Mouse (Mus musculus) midbrain, embryonic 13.5 days (tissue): ENCODE data around the gene Ccdc69. TPM values are rescaled to one million over a fixed set of nuclear protein-coding genes. Genes with fewer than 3 reads are reported as not detected.

Experiments used
- ATAC-seq: fragments of 200-750 bp; cut with Nextera tagmentation; 2 replicates; pipeline ENCODE4 v1.8.0; 2017; ENCODE audit warnings: mild to moderate bottlenecking, moderate TSS enrichment, moderate library complexity
- H3K27ac ChIP-seq: fragments of 300-500 bp; sonication (generic); 2 replicates; pipeline ENCODE4 v1.5.1; 2015; ENCODE audit warnings: inconsistent platforms, mild to moderate bottlenecking, moderate library complexity
- H3K27me3 ChIP-seq: fragments of 300-500 bp; sonication (generic); 2 replicates; pipeline ENCODE4 v1.6.1; 2015; ENCODE audit warnings: mild to moderate bottlenecking, inconsistent platforms
- H3K36me3 ChIP-seq: fragments of 300-500 bp; sonication (generic); 2 replicates; pipeline ENCODE4 v1.6.1; 2015; ENCODE audit warnings: mild to moderate bottlenecking, inconsistent platforms
- H3K4me1 ChIP-seq: fragments of 300-500 bp; sonication (generic); replicated peaks from 2 replicates; pipeline ENCODE4 v1.6.1; 2015; ENCODE audit warnings: inconsistent platforms
- H3K4me2 ChIP-seq: fragments of 300-500 bp; sonication (generic); replicated peaks from 2 replicates; pipeline ENCODE4 v1.6.1; 2015; ENCODE audit warnings: moderate library complexity, mild to moderate bottlenecking, inconsistent platforms
- H3K4me3 ChIP-seq: fragments of 300-500 bp; sonication (generic); replicated peaks from 2 replicates; pipeline ENCODE4 v1.5.1; 2015; ENCODE audit warnings: mild to moderate bottlenecking, inconsistent platforms
- H3K9ac ChIP-seq: fragments of 300-500 bp; sonication (generic); replicated peaks from 2 replicates; pipeline ENCODE4 v1.6.1; 2015; ENCODE audit warnings: mild to moderate bottlenecking, inconsistent platforms
- H3K9me3 ChIP-seq: fragments of 300-500 bp; sonication (generic); 2 replicates; pipeline ENCODE4 v1.6.1; 2016; ENCODE audit warnings: mild to moderate bottlenecking, inconsistent platforms
- WGBS: fragments of 180-500 bp; shearing (Covaris S2); methylation state at CpG from one replicate; pipeline ENCODE4 v1.1.7; 2015; 5-methylcytosine and 5-hydroxymethylcytosine counted together
- polyA plus RNA-seq: library from polyadenylated mRNA; unstranded; fragments of >200 nt; fragmentation: Nextera tagmentation; extraction: Ambion mirVana; gene quantifications from 2 replicates; pipeline ENCODE4 v1.2.1, GENCODE M21; 2015

Ccdc69 gene
- polyA plus RNA-seq, 1 experiment from 2014 or later: not detected

- Histone ChIP-seq H3K9me3 (no peaks in the 10 kb centered on the region), H3K9ac (0 out of 2 replicates have a peak overlapping the region, but pooled peaks have one; percentile 40), H3K27me3 (peaks cover 23% of the 10 kb centered on the region; the same call in 1 of the 2 replicates), H3K4me2 (peak overlapping the region; percentile 93), H3K27ac (no peak overlapping the region), H3K4me3 (peak overlapping the region; percentile 52), H3K36me3 (no peaks in the 10 kb centered on the region), H3K4me1 (peaks cover 19% of the 10 kb centered on the region)
- ATAC-seq: no peak
- WGBS: 0% methylated on average over 1 of the region's 4 CpGs
Measured at GRCm38 (mm10) chr11:55031991-55032280, 46.0 kb downstream of the Ccdc69 start.

GRCm38 (mm10) chr11:55031211-55031990, 46.5 kb downstream of the Ccdc69 start:
- Histone ChIP-seq H3K4me1 (peaks cover 19% of the 10 kb centered on the region), H3K9me3 (no peaks in the 10 kb centered on the region), H3K36me3 (no peaks in the 10 kb centered on the region), H3K27me3 (peaks cover 23% of the 10 kb centered on the region; the same call in 1 of the 2 replicates), H3K4me3 (no peak overlapping the region; the same call in 1 of the 2 replicates), H3K9ac (peak overlapping the region; percentile 40; the same call in 1 of the 2 replicates), H3K27ac (no peak overlapping the region), H3K4me2 (peak overlapping the region; percentile 93; the same call in 1 of the 2 replicates)
- 51% methylated on average over 10 of the region's 10 CpGs for WGBS
- ATAC-seq: 0 out of 2 replicates have a peak, but pooled peaks have one; percentile 25

DNA sequence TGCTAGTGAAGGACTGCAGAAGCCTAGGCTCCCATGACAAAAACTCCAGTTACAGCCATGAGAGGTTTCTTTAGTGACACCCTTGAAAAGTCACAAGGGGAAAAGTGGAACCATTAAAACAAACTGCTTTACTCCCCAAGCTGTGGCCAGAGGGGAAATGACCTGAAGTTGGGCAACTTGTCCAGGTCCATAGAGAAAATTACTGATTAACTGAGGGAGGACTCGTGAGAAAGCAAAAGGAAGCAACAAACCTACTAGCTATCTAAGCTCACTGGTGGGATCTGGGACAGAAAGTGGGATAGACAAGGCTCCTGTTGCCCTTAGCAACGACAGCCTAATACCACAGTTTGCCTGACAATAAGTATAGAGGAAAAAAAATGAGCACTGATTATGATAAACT, 49.4 kb downstream of the Ccdc69 start:
- Histone ChIP-seq H3K9me3 (no peaks in the 10 kb centered on the region), H3K4me2 (no peak overlapping the region), H3K4me3 (no peak overlapping the region), H3K27me3 (peaks cover 9% of the 10 kb centered on the region; the same call in 1 of the 2 replicates), H3K4me1 (peaks cover 27% of the 10 kb centered on the region), H3K27ac (no peak overlapping the region), H3K9ac (no peak overlapping the region), H3K36me3 (no peaks in the 10 kb centered on the region)
- 76% methylated on average over 2 of the region's 2 CpGs for WGBS
- ATAC-seq: no peak

- Histone ChIP-seq H3K36me3 (no peaks in the 10 kb centered on the region), H3K4me2 (no peak overlapping the region), H3K27me3 (no peaks in the 10 kb centered on the region), H3K9ac (no peak overlapping the region), H3K4me3 (no peak overlapping the region), H3K4me1 (peaks cover 29% of the 10 kb centered on the region), H3K9me3 (no peaks in the 10 kb centered on the region), H3K27ac (no peak overlapping the region)
- no peak for ATAC-seq
- 80% methylated on average over 2 of the region's 2 CpGs for WGBS
Measured at GRCm38 (mm10) chr11:55027204-55027855, 50.6 kb downstream of the Ccdc69 start.

- Histone ChIP-seq H3K9ac (no peak overlapping the region), H3K27ac (no peak overlapping the region), H3K27me3 (no peaks in the 10 kb centered on the region), H3K9me3 (no peaks in the 10 kb centered on the region), H3K4me1 (peaks cover 31% of the 10 kb centered on the region), H3K36me3 (no peaks in the 10 kb centered on the region), H3K4me3 (no peak overlapping the region), H3K4me2 (no peak overlapping the region)
- ATAC-seq: no peak
- 88% methylated on average over 4 of the region's 4 CpGs for WGBS
Measured at GRCm38 (mm10) chr11:55025896-55026295, 52.0 kb downstream of the Ccdc69 start.

DNA sequence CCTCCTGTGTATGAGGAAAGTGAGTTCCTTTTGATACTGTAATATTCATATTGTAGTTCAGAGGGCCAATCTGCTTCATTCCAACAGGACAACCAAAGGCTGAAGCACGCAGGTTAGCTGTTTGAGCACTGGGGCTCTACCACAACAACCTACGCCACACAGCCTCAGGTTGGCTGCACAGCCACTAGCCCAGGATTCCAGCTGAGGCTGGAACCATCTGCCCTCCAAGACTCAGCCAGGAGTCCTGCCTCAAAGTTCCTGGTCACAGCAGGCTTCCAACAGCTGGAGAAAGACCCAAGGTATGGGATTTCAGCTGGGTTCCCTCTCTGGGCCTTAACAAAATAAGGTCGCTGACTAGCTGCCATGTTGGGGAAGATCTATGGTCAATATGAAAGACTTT, 54.3 kb downstream of the Ccdc69 start:
- H3K27ac ChIP-seq: peak overlapping the region; percentile 83
- H3K27me3 ChIP-seq: no peaks in the 10 kb centered on the region
- peaks cover 31% of the 10 kb centered on the region for H3K4me1 ChIP-seq
- peak; percentile 35 for ATAC-seq
- no peak overlapping the region for H3K9ac ChIP-seq
- WGBS: 82% methylated on average over 3 of the region's 3 CpGs
- H3K36me3 ChIP-seq: no peaks in the 10 kb centered on the region
- no peak overlapping the region for H3K4me3 ChIP-seq
- no peak overlapping the region for H3K4me2 ChIP-seq
- no peaks in the 10 kb centered on the region for H3K9me3 ChIP-seq

- ATAC-seq: peak; percentile 86
- no peaks in the 10 kb centered on the region for H3K27me3 ChIP-seq
- H3K4me1 ChIP-seq: peaks cover 31% of the 10 kb centered on the region
- no peak overlapping the region for H3K4me3 ChIP-seq
- peak overlapping the region; percentile 2 for H3K4me2 ChIP-seq
- no peak overlapping the region for H3K9ac ChIP-seq
- no peaks in the 10 kb centered on the region for H3K9me3 ChIP-seq
- 10% methylated on average over 10 of the region's 10 CpGs for WGBS
- H3K27ac ChIP-seq: peak overlapping the region; percentile 83
- H3K36me3 ChIP-seq: no peaks in the 10 kb centered on the region
Measured at GRCm38 (mm10) chr11:55023049-55023564, 54.8 kb downstream of the Ccdc69 start.

DNA sequence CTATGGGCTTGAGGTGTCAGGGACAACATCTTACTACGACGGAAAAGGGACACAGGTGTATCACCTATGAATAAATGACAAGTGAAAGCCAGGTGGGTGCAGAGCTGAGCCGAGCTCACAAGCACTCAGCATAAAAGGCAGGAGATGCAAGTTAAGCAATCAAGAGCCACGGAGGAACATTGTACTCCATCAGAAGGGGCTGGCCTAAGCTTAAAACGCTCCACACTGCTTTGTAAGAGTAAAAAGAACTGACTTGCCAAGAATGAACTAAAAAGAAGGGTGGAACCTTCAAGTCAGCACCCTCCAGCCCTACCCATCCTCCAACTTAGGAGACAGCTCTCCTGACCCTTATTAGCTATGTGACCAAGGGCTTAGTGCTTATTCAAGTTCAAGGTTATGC, 55.4 kb downstream of the Ccdc69 start:
- Histone ChIP-seq H3K9me3 (no peaks in the 10 kb centered on the region), H3K4me1 (peaks cover 31% of the 10 kb centered on the region), H3K27me3 (no peaks in the 10 kb centered on the region), H3K4me2 (0 out of 2 replicates have a peak overlapping the region, but pooled peaks have one; percentile 2), H3K4me3 (no peak overlapping the region), H3K36me3 (no peaks in the 10 kb centered on the region), H3K27ac (peak overlapping the region; percentile 83), H3K9ac (no peak overlapping the region)
- WGBS: 63% methylated on average over 5 of the region's 5 CpGs
- ATAC-seq: no peak

- Histone ChIP-seq H3K4me3 (no peak overlapping the region), H3K36me3 (no peaks in the 10 kb centered on the region), H3K27me3 (no peaks in the 10 kb centered on the region), H3K9ac (no peak overlapping the region), H3K9me3 (no peaks in the 10 kb centered on the region), H3K4me2 (no peak overlapping the region), H3K27ac (no peak overlapping the region), H3K4me1 (peaks cover 31% of the 10 kb centered on the region)
- ATAC-seq: no peak
- 74% methylated on average over 6 of the region's 6 CpGs for WGBS
Measured at GRCm38 (mm10) chr11:55021859-55022258, 56.1 kb downstream of the Ccdc69 start.

DNA sequence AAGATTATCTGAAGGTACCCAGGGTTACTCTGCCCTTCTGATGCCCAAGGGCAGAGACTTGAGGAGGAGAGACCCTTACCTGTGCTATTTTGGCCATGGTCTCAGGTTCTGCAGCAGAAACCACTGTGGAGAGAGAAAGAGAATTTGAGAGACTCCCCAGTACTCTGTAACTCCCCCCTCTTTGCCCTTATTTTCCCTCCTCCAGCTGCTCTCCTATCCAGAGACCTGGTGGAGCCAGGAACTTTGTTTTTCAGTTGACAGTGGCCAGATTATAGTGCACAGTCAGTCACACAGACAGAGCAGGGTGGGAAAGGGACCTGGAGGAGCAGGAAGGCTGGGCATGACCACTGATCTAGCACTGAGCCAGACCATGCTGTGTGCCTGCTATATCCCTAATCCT, 56.5 kb downstream of the Ccdc69 start:
- no peaks in the 10 kb centered on the region for H3K36me3 ChIP-seq

GRCm38 (mm10) chr11:55019711-55020110, 58.2 kb downstream of the Ccdc69 start:
- Histone ChIP-seq H3K27me3 (no peaks in the 10 kb centered on the region), H3K36me3 (no peaks in the 10 kb centered on the region), H3K27ac (no peak overlapping the region), H3K9me3 (no peaks in the 10 kb centered on the region), H3K4me1 (peaks cover 42% of the 10 kb centered on the region), H3K4me2 (no peak overlapping the region), H3K9ac (no peak overlapping the region), H3K4me3 (no peak overlapping the region)
- 94% methylated on average over 2 of the region's 2 CpGs for WGBS
- ATAC-seq: no peak

More for the DNA sequence above, 56.5 kb downstream of the Ccdc69 start:
- no peak overlapping the region for H3K4me2 ChIP-seq
- peaks cover 31% of the 10 kb centered on the region for H3K4me1 ChIP-seq
- H3K4me3 ChIP-seq: no peak overlapping the region
- no peak overlapping the region for H3K9ac ChIP-seq
- H3K9me3 ChIP-seq: no peaks in the 10 kb centered on the region
- ATAC-seq: no peak
- H3K27ac ChIP-seq: no peak overlapping the region
- no peaks in the 10 kb centered on the region for H3K27me3 ChIP-seq

- H3K4me2 ChIP-seq: no peak overlapping the region
- no peaks in the 10 kb centered on the region for H3K27me3 ChIP-seq
- WGBS: 82% methylated on average over 6 of the region's 6 CpGs
- no peak for ATAC-seq
- H3K27ac ChIP-seq: no peak overlapping the region
- H3K4me1 ChIP-seq: peaks cover 27% of the 10 kb centered on the region
- H3K36me3 ChIP-seq: no peaks in the 10 kb centered on the region
- H3K9ac ChIP-seq: no peak overlapping the region
- no peak overlapping the region for H3K4me3 ChIP-seq
- H3K9me3 ChIP-seq: no peaks in the 10 kb centered on the region
Measured at GRCm38 (mm10) chr11:55018034-55018433, 59.9 kb downstream of the Ccdc69 start.
